Mouse (Mus musculus) liver, embryonic 16.5 days (tissue): Measurements from ENCODE around the gene Orai1. TPM values are rescaled to one million over a fixed set of nuclear protein-coding genes. Genes with fewer than 3 reads are reported as not detected.

ENCODE experiments used
- ATAC-seq: fragments of 200-750 bp; cut with Nextera tagmentation; 2 replicates; pipeline ENCODE4 v1.8.0; 2017; ENCODE audit warnings: low read depth, mild to moderate bottlenecking, moderate number of reproducible peaks, moderate library complexity
- H3K27ac ChIP-seq: fragments of 300-500 bp; sonication (generic); 2 replicates; pipeline ENCODE4 v1.5.1; 2014; ENCODE audit warnings: mild to moderate bottlenecking, low read length
- H3K27me3 ChIP-seq: fragments of 300-500 bp; sonication (generic); 2 replicates; pipeline ENCODE4 v1.6.1; 2014; ENCODE audit warnings: low read depth, low read length, mixed read lengths; ENCODE audit not compliant: control insufficient read depth, insufficient read depth
- H3K36me3 ChIP-seq: fragments of 300-500 bp; sonication (generic); 2 replicates; pipeline ENCODE4 v1.6.1; 2014; ENCODE audit warnings: mild to moderate bottlenecking; ENCODE audit not compliant: control insufficient read depth, insufficient read depth
- H3K4me1 ChIP-seq: fragments of 300-500 bp; sonication (generic); 2 replicates; pipeline ENCODE4 v1.6.1; 2014; ENCODE audit warnings: low read depth, low read length, mixed read lengths; ENCODE audit not compliant: control insufficient read depth
- H3K4me2 ChIP-seq: fragments of 300-500 bp; sonication (generic); 2 replicates; pipeline ENCODE4 v1.6.1; 2014; ENCODE audit warnings: low read depth, low read length, mixed read lengths
- H3K4me3 ChIP-seq: fragments of 300-500 bp; sonication (generic); 2 replicates; pipeline ENCODE4 v1.5.1; 2014; ENCODE audit warnings: low read depth, mild to moderate bottlenecking, low read length
- H3K9ac ChIP-seq: fragments of 300-500 bp; sonication (generic); 2 replicates; pipeline ENCODE4 v1.6.1; 2014; ENCODE audit warnings: low read depth, low read length
- H3K9me3 ChIP-seq: fragments of 300-500 bp; sonication (generic); replicated peaks from 2 replicates; pipeline ENCODE4 v1.6.1; 2016; ENCODE audit warnings: low read length; ENCODE audit not compliant: control insufficient read depth
- whole genome bisulfite sequencing: fragments of 180-500 bp; shearing (Covaris S2); extraction: QIAGEN DNeasy Blood & Tissue Kit; methylation state at CpG from one replicate; pipeline ENCODE4 v1.1.7; 2014; ENCODE audit not compliant: insufficient replicate concordance; 5-methylcytosine and 5-hydroxymethylcytosine counted together
- polyA plus RNA-seq: library from polyadenylated mRNA; unstranded; fragments of >200 nt; fragmentation: Nextera tagmentation; extraction: Ambion mirVana; gene quantifications from 2 replicates; pipeline ENCODE4 v1.2.1, GENCODE M21; 2015

Orai1 gene
- polyA plus RNA-seq, 1 experiment from 2014 or later = 8.4 TPM

GRCm38 (mm10) chr5:123023049-123023448 lies 8.2 kb downstream of the Orai1 start:
- no peak for ATAC-seq
- Histone ChIP-seq H3K4me2 (no peak overlapping the region), H3K36me3 (no peaks in the 10 kb centered on the region), H3K4me1 (peaks cover 18% of the 10 kb centered on the region), H3K4me3 (no peak overlapping the region), H3K27me3 (no peaks in the 10 kb centered on the region), H3K27ac (no peak overlapping the region), H3K9ac (no peak overlapping the region), H3K9me3 (no peaks in the 10 kb centered on the region)
- 57% methylated on average over 6 of the region's 6 CpGs for WGBS

DNA sequence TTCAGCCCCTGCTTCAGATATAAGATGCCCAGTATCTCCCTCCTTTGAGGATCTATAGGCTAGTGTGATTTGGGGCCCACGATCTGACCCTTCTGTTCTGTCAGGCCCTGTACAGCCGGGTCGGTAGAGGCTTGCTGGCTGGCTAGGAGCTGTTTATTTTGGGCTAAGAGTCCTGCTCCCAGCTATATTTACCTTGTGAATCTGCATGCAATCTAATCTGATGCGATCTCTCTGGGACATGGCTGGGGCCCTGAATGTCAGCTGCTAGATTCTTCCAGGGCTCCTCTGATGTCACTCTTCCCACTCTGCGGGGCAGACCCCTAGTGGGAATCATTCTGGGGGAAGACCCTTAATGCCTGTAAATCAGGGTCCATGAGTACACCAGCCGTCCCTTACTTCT lies 9.4 kb downstream of the Orai1 start:
- 67% methylated on average over 6 of the region's 6 CpGs for whole genome bisulfite sequencing
- Histone ChIP-seq H3K36me3 (peaks cover 2% of the 10 kb centered on the region), H3K9ac (no peak overlapping the region), H3K27me3 (no peaks in the 10 kb centered on the region), H3K4me1 (peaks cover 12% of the 10 kb centered on the region), H3K9me3 (no peaks in the 10 kb centered on the region), H3K27ac (peak overlapping the region; percentile 58; the same call in 1 of the 2 replicates), H3K4me2 (no peak overlapping the region), H3K4me3 (no peak overlapping the region)
- peak; percentile 23; the same call in 1 of the 2 replicates for ATAC-seq

DNA sequence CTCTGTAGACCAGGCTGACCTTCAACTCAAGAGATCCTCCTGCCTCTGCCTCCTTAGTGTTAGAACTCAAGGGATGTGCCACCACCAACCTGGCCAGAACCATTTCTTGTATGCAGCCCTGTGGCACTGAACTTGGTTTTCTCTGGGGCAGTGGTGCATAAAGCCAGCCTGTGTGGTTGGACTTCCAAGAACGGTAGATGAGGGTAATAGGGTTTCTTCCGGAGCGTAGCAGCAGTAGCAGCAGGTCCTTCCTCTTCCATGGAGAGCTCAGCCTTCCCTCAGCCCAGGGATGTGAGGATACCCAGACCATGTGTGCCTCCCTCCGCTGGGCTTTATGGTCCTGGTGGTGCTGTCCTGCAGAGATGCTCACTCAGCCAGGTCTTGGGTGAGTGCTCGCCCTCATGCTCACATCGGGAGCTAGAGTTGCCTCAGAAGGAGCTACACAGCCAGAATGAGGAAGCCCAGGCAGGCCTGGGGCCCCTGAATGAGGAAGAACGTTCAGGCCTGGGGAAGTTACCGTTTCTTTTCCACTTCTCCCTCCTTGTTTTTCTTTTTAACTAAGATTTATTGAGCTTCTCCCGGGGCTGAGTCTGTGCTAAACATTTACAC lies 10.2 kb downstream of the Orai1 start:
- 24% methylated on average over 9 of the region's 9 CpGs for WGBS
- peaks cover 6% of the 10 kb centered on the region for H3K4me1 ChIP-seq
- ATAC-seq = 0 out of 2 replicates have a peak, but pooled peaks have one; percentile 36
- peak overlapping the region; percentile 58 for H3K27ac ChIP-seq
- H3K4me2 ChIP-seq = peak overlapping the region; percentile 22; the same call in 1 of the 2 replicates
- no peak overlapping the region for H3K4me3 ChIP-seq
- H3K36me3 ChIP-seq = peaks cover 4% of the 10 kb centered on the region
- H3K9ac ChIP-seq = no peak overlapping the region
- H3K27me3 ChIP-seq = no peaks in the 10 kb centered on the region
- H3K9me3 ChIP-seq = no peaks in the 10 kb centered on the region

DNA sequence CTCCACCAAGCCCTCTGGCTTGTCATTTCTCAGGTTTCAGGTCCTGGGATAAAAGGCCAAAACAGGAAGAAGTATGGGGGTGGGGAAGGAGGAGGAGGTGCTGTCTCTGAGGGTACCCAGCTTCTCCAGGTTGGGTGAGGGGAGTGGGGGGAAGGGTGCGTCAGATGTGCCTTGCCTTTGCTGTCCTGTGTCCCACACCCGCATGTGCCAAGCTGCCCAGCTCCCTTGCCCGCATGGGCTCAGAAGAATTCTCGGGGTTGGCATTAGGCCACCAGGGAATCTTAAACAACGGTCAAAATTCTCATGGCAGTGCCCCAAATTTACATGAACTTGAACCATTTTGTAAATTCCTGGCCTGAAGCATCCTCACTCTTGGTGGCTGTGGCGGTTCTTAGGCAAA lies 11.5 kb downstream of the Orai1 start:
- Histone ChIP-seq H3K4me1 (peaks cover 6% of the 10 kb centered on the region), H3K27ac (no peak overlapping the region), H3K36me3 (peaks cover 4% of the 10 kb centered on the region), H3K4me3 (no peak overlapping the region), H3K27me3 (no peaks in the 10 kb centered on the region), H3K4me2 (no peak overlapping the region), H3K9ac (no peak overlapping the region), H3K9me3 (no peaks in the 10 kb centered on the region)
- WGBS = 60% methylated on average over 6 of the region's 6 CpGs
- no peak for ATAC-seq

GRCm38 (mm10) chr5:123027436-123027835 lies 12.6 kb downstream of the Orai1 start:
- H3K4me2 ChIP-seq = no peak overlapping the region
- no peak for ATAC-seq
- 34% methylated on average over 6 of the region's 6 CpGs for WGBS
- no peak overlapping the region for H3K27ac ChIP-seq
- H3K9ac ChIP-seq = no peak overlapping the region
- H3K36me3 ChIP-seq = peaks cover 4% of the 10 kb centered on the region
- H3K9me3 ChIP-seq = no peaks in the 10 kb centered on the region
- H3K4me1 ChIP-seq = peaks cover 6% of the 10 kb centered on the region
- no peak overlapping the region for H3K4me3 ChIP-seq
- H3K27me3 ChIP-seq = no peaks in the 10 kb centered on the region

DNA sequence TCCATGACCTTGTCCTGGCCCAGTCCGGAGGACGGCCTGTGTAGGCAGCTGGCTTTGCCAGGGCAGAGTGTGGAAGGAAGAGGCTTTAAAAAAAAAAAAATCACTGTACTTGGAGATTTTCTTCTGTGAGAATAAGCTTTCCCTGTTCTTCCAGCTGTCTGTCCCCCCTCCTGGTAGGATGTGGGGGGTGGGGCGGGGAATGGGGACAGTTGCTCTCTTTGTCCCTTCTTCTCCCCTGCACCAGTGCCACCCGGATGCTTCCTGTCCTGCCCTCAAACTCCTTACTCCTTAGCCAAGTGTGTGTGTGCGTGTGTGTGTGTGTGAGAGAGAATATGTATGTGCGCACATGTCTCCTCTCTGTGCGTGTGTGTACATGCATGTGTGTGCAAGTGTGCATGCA lies 14.9 kb downstream of the Orai1 start:
- Histone ChIP-seq H3K4me3 (no peak overlapping the region), H3K27me3 (no peaks in the 10 kb centered on the region), H3K36me3 (peaks cover 4% of the 10 kb centered on the region), H3K9ac (no peak overlapping the region), H3K9me3 (no peaks in the 10 kb centered on the region), H3K4me1 (peaks cover 6% of the 10 kb centered on the region), H3K4me2 (no peak overlapping the region), H3K27ac (no peak overlapping the region)
- no peak for ATAC-seq
- WGBS = 91% methylated on average over 7 of the region's 7 CpGs

- Histone ChIP-seq H3K9ac (no peak overlapping the region), H3K4me2 (no peak overlapping the region), H3K27ac (no peak overlapping the region), H3K4me1 (peaks cover 19% of the 10 kb centered on the region), H3K9me3 (no peaks in the 10 kb centered on the region), H3K27me3 (no peaks in the 10 kb centered on the region), H3K4me3 (no peak overlapping the region), H3K36me3 (peaks cover 4% of the 10 kb centered on the region)
- no peak for ATAC-seq
- 68% methylated on average over 3 of the region's 3 CpGs for WGBS
Measured at GRCm38 (mm10) chr5:123031312-123031711, 16.4 kb downstream of the Orai1 start.

- 55% methylated on average over 7 of the region's 7 CpGs for WGBS
Measured at GRCm38 (mm10) chr5:123033646-123034160, 18.8 kb downstream of the Orai1 start.

DNA sequence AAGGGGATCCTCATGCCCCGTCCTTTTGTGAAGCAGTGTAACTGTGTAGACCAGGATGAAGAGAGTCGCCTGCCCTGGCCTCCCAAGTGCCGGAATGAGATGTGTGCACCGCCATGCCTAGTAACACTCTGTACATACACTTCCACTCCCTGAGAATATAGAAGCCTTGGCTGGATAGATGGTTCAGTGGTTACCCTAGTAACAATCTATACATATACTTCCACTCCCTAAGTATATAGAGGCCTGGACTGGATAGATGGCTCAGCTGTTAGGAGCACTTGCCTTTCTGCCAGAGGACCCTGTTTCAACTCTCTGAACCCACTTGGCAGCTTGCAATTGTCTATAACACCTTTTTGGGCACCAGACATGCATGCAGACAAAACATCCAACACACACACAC lies 20.2 kb downstream of the Orai1 start:
- Histone ChIP-seq H3K9ac (no peak overlapping the region), H3K4me1 (peaks cover 23% of the 10 kb centered on the region), H3K36me3 (no peaks in the 10 kb centered on the region), H3K27ac (peak overlapping the region; percentile 64; the same call in 1 of the 2 replicates), H3K4me2 (peak overlapping the region; percentile 5), H3K9me3 (no peaks in the 10 kb centered on the region), H3K4me3 (no peak overlapping the region), H3K27me3 (no peaks in the 10 kb centered on the region)
- 72% methylated on average over 4 of the region's 4 CpGs for WGBS
- ATAC-seq = peak; percentile 67

More at GRCm38 (mm10) chr5:123033646-123034160, 18.8 kb downstream of the Orai1 start:
- no peak overlapping the region for H3K27ac ChIP-seq
- H3K36me3 ChIP-seq = peaks cover 4% of the 10 kb centered on the region
- H3K4me3 ChIP-seq = no peak overlapping the region
- no peak overlapping the region for H3K9ac ChIP-seq
- no peak for ATAC-seq
- peaks cover 14% of the 10 kb centered on the region for H3K4me1 ChIP-seq
- no peaks in the 10 kb centered on the region for H3K27me3 ChIP-seq
- no peak overlapping the region for H3K4me2 ChIP-seq
- H3K9me3 ChIP-seq = no peaks in the 10 kb centered on the region
